Mouse (Mus musculus): ENCODE results near the gene Sun5.

GRCm38 (mm10) chr2:153859581-153859980 is 11.3 kb downstream of the Sun5 start:
- TF ChIP-seq CTCF (conservative IDR thresholded peaks at IDR 0.05; ENCODE audit: insufficient read depth, insufficient read length, low read depth, low read length) (no peak), POLR2A (IDR thresholded peaks at IDR 0.05; ENCODE audit: low read depth, low read length) (no peak)
